Mouse (Mus musculus) kidney, postnatal 36 days (tissue): Measurements from ENCODE around the gene Plekha8.

Source experiments
- DNase-seq, 2 experiments: peaks; one replicate each; pipeline ENCODE4 v3.0.0; 2021 to 2022; ENCODE audit warnings: mixed read lengths in 2 of 2

The Plekha8 gene

GRCm38 (mm10) chr6:54655471-54656095 lies 60.7 kb downstream of the Plekha8 start:
- DNase-seq = peak in 1 of 2 experiments; percentile 3

DNA sequence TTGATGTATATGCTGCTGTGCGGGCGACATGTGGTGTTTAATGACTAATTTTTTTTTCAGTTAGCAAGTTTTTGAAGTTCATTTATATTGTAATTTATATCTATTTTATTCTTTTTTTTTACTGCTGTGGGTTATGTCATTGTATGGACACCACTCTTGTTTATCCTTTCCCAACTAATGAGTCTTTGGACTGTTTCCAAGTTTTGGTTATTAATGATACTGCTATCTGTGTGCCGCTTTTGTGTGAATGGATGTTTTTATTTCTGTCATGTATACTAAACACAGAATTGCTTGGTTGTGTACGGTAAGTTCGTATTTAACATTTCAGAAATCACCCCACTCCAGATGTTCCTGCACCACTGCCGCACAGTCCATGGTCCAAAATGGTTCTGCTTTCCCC lies 63.0 kb downstream of the Plekha8 start:
- DNase-seq = no peak

- DNase-seq = no peak
Observed at GRCm38 (mm10) chr6:54669868-54670267, 75.0 kb downstream of the Plekha8 start.

DNA sequence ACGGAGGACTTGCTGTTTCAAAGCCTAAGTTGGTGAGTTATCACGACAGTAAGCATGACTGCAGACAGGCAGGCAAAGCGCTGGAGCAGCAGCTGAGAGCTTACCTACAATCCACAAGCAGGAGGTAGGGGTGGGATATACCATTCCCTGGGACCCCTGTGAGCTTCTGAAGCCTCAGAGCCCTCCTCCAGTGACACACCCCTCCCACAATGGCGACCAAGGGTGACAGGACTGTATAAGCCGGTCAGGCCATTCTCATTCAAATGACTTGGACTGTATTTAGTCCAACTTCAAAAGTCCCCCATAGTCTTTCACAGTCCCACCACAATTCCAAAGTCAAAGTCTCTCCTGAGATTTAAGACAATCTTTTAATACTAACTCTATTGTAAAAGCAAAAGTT lies 78.0 kb downstream of the Plekha8 start:
- no peak for DNase-seq

GRCm38 (mm10) chr6:54679686-54680085 lies 84.8 kb downstream of the Plekha8 start:
- DNase-seq = no peak

DNA sequence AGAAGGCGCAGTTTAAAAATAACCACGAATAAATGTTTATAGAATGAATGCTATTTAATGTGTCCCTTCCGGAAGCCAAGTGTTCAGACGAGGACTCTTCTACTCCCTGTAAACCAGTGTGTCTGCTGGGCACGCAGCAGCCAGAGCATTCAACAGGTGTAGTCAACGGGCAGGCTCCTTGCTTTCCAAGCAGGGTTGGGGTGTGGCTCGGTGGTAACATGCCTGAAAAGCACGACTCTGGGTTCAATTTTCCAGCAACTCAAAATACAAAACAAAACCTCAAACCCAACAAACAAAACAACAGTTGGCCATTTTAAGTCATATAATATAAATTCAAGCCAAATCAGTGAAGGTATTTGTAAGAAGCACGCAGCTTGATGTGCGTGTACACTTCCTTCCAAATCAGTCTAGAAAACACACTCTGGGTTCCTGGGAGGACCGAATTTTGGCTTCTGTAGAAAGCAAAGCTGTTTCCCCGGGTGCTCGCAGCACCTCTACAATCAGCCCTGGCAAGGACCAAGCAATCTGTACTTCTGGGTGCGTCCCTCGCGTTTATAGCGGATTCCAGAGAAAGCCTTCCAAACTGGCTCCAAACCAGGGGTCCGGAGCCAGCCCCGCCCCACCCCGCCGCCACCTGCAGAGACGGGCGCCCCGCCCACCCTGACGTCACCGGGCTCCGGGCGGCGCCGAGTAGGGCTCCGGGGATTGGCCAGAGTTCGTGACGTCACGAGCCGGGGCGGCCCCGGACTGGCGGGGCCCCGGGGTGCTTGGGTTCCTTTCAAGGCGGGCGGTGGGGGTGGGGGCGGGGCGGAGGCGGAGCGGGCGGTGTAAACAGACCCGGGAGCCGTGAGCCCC lies 86.2 kb downstream of the Plekha8 start, which contains the start of gene Mturn:
Mturn (plus strand) TSS at position 734 of the 855 bp plus-strand sequence.
- DNase-seq = peak; percentile 99 to 100

GRCm38 (mm10) chr6:54681746-54682428 lies 87.0 kb downstream of the Plekha8 start:
- DNase-seq = no peak

GRCm38 (mm10) chr6:54684085-54684484 lies 89.2 kb downstream of the Plekha8 start:
- DNase-seq = no peak

DNA sequence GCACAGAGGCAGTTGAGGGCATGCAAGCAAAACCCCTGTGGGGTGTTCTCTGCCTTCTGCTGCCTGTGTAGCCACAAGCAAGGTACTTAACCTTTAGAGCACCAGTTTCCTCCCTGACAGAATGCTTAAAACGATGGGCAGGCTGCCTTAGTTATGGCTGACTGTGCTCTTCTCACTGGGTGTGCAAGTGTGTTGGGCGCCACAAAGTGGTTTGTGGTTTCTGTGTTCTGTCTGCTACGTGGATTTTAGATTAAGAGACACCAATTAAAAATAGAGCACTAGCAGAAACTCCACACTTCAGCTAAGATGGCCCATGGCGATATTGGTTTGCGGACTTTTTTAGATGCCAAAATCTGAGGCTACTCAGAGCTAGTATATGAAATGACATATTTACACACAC lies 90.2 kb downstream of the Plekha8 start:
- DNase-seq = no peak

DNA sequence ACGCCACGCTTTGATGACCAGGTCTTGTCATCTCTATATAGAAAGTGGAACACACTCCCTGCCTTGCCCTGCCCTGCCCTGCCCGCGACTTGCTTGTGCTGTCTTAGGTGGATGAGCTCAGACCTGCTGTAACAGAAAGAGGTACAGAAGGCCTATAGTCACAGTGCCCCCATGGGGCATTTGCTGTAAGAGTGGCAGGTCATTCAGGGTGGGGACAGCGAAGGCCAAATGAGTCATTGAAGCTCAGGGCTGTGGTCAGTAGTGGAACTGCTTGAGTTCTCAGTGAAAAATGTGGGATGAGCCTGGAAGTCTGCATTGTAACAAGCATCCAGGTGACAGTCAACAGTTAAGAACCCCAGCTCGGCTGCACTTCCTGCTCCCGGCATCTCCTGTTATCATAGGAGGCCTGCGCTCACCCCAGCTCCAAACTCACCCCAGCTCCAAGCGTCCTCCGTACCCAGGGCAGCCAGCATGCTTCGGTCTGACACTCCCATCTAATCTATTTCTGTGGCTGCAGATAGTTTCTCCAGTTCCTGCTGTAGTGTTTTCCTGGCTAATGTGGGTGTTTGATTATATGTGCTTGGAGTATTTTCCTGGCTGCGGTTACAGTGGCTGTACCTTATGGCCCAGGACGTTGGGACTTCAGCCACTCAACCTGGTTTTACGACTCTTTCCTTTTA lies 90.9 kb downstream of the Plekha8 start:
- no peak for DNase-seq

DNA sequence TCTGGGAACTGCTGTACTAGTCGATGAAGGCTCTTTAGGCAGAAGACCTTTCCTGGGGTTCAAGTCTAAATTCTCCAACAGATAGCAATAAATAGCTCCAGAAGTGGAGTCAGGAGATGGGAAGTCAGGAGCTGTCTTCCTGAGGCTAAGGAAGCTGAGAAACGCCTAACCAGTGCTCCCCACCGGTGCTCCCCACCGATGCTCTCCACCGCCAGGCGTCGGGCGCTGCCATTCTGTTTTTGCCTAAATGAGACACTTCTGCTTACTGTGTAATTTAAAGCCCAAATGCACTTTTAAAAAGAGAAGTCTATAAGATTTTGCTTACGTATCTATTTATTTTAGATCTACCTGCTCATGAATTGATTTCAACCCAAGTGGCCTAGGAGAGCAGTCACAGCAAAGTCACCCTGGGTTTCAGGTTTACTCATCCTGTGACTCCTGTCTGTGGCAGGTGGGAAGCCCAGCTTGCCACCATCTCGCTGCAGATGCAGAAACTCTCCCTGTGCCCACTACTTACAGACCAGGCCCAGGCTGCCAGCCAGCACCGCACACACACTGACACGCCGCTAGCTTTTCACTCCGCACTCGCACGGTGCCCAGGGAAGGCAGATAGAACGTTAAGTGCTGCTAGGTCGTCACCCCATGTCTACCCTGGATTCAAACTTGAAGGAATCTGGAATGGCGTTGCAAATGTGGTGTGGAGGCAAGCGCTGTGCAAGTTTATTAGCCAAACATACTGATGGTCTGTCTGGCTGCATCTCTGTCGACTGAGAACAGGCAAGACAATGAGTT lies 92.2 kb downstream of the Plekha8 start:
- no peak for DNase-seq

DNA sequence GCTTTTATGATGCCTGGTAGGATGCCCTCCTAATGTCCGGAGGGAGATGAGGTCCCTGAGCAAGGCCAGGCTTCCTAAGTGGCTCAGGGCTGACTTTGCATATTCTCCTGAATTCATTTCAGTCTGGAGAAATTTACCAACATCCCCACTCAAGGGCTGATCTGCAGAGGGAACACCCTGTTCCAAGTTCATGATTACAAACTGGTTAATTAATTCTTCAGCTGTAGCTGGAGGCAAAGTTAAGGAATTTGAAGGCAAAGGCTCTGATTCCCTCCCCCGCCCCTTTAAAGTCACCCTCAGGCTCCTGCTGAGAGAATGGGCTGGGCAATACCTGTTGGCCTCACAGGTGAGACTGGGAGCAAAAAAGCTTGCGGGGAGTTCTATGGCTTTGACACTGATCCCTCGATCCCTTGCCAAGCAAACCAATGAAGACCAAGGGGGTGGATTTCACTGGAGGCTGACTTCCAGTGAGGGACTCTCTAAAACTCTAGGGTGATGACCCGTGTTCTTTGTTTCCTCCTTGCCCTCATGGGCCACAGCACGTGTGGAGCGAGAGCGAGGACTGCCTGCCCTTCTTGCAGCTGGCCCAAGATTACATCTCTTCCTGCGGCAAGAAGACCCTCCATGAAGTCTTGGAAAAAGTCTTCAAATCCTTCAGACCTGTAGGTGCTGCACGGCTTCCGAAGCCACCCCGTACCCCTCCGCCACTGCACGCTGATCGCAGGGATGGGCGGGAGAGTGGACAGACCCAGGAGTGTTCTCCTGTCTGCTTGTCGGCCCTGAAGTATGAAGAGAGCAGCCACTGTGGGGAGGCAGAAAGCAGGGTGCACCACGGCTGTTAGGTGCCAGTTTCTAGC lies 93.8 kb downstream of the Plekha8 start:
- peak; percentile 50 to 85 for DNase-seq

- DNase-seq = peak; percentile 38 to 74
Observed at GRCm38 (mm10) chr6:54689686-54690085, 94.8 kb downstream of the Plekha8 start.

GRCm38 (mm10) chr6:54690838-54691237 lies 95.9 kb downstream of the Plekha8 start:
- DNase-seq = no peak

- DNase-seq = peak; percentile 29 to 42
Observed at GRCm38 (mm10) chr6:54691368-54692116, 96.6 kb downstream of the Plekha8 start.

DNA sequence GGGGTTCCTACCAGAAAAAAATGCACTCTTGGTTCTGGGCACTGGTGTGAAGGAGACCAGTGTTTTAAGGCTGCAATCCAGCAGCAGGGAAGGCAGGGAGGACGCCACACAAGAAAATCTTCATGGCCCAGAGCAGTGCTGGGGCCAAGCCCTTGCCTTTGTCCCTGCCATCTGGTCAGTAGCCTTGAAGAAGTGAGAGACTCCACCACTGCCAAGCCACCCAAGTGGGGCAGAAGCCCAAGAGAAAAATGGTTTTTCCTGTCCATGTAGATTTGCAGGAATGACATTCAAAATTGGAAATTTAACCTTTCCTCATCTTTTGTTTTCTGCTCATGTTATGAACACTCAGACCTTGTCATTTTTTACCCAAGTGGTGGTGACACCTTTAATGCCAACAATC lies 97.3 kb downstream of the Plekha8 start:
- no peak for DNase-seq

DNA sequence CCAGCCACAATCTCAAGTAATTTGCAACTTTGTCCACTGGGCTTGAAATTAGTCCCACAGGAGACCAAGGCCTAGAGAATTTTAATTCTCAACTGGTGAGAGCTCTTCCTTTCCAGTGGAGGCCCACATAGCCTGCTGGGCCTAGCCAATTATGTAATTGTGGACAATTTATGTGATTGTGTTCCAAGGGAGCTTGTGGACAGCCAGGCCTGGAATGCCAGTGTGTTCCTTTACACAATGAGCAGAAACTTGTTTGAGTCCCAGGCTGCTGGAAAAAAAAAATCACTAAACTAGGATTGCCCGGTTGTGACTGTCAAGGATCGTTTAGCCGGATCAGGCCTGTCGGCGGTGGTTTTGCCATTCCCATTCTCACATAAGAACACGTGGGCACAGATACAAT lies 98.4 kb downstream of the Plekha8 start:
- DNase-seq = peak in 1 of 2 experiments; percentile 19
